8 mouse cellular contexts compared by ENCODE assay signal in genomic region chr16:89816506-89817172, GRCm38 (mm10).
A peak's percentile ranks its signal among the peaks of the same experiment; 100 is the strongest.
DNase-seq lines count a peak whose midpoint lies in the region; ATAC-seq lines count a peak whose summit lies in the region.

No protein-coding gene starts in this region.

- H3K4me3 ChIP-seq in forebrain, embryonic 11.5 days (ENCODE audit: low read depth, low read length): no peak overlapping the region
- no peak overlapping the region for H3K4me3 ChIP-seq in forebrain, embryonic 16.5 days (replicated peaks; ENCODE audit: low read length)
- H3K4me3 ChIP-seq in midbrain, embryonic 10.5 days: peak overlapping the region; percentile 59
- no peak overlapping the region for H3K4me3 ChIP-seq in midbrain, embryonic 16.5 days (ENCODE audit: low read depth, low read length)
- peak overlapping the region; percentile 33; the same call in 1 of the 2 replicates for H3K4me3 ChIP-seq in neural tube, embryonic 13.5 days

- 25% methylated on average over 13 of the region's 13 CpGs for WGBS in forebrain, embryonic 11.5 days
- WGBS in forebrain, embryonic 16.5 days: 28% methylated on average over 13 of the region's 13 CpGs
- WGBS in midbrain, embryonic 10.5 days: 20% methylated on average over 13 of the region's 13 CpGs
- WGBS in midbrain, embryonic 16.5 days: 27% methylated on average over 13 of the region's 13 CpGs
- WGBS in neural tube, embryonic 13.5 days: 32% methylated on average over 13 of the region's 13 CpGs

- no peak for DNase-seq in forebrain, embryonic 11.5 days (ENCODE audit: low spot score)
- peak; percentile 49 for DNase-seq in midbrain, embryonic 10.5 days (ENCODE audit: low spot score)
- peak; percentile 44 to 50 for DNase-seq in left cerebral cortex, postnatal 36 days (ENCODE audit: low spot score in 2 of 2)
- no peak for DNase-seq in adrenal gland, adult 2 months
- no peak for DNase-seq in MN1 (ENCODE audit: low spot score)

- H3K27ac ChIP-seq in forebrain, embryonic 11.5 days (ENCODE audit: low read depth, low read length): no peak overlapping the region
- H3K27ac ChIP-seq in forebrain, embryonic 16.5 days (ENCODE audit: low read length): no peak overlapping the region
- peak overlapping the region; percentile 76 for H3K27ac ChIP-seq in midbrain, embryonic 10.5 days (replicated peaks)
- no peak overlapping the region for H3K27ac ChIP-seq in midbrain, embryonic 16.5 days (ENCODE audit: low read length)
- H3K27ac ChIP-seq in neural tube, embryonic 13.5 days (replicated peaks): no peak overlapping the region

- H3K4me1 ChIP-seq in forebrain, embryonic 11.5 days (replicated peaks; ENCODE audit: control insufficient read depth, insufficient read depth, low read length): peaks cover 16% of the 10 kb centered on the region; the same call in 1 of the 2 replicates
- H3K4me1 ChIP-seq in forebrain, embryonic 16.5 days (replicated peaks; ENCODE audit: control insufficient read depth, insufficient read depth, low read length): peaks cover 22% of the 10 kb centered on the region
- peaks cover 67% of the 10 kb centered on the region for H3K4me1 ChIP-seq in midbrain, embryonic 10.5 days
- peaks cover 23% of the 10 kb centered on the region for H3K4me1 ChIP-seq in midbrain, embryonic 16.5 days (ENCODE audit: control insufficient read depth, insufficient read depth, low read length)
- peaks cover 36% of the 10 kb centered on the region for H3K4me1 ChIP-seq in neural tube, embryonic 13.5 days (replicated peaks)

- H3K9me3 ChIP-seq in forebrain, embryonic 11.5 days (ENCODE audit: control insufficient read depth, low read length): no peaks in the 10 kb centered on the region
- no peaks in the 10 kb centered on the region for H3K9me3 ChIP-seq in forebrain, embryonic 16.5 days (ENCODE audit: control insufficient read depth, low read length)
- H3K9me3 ChIP-seq in midbrain, embryonic 10.5 days (replicated peaks): peaks cover 4% of the 10 kb centered on the region; the same call in 1 of the 2 replicates
- H3K9me3 ChIP-seq in midbrain, embryonic 16.5 days (replicated peaks; ENCODE audit: control insufficient read depth, low read length, poor library complexity, severe bottlenecking): no peaks in the 10 kb centered on the region
- H3K9me3 ChIP-seq in neural tube, embryonic 13.5 days: no peaks in the 10 kb centered on the region

- H3K4me2 ChIP-seq in forebrain, embryonic 11.5 days (ENCODE audit: low read depth, low read length, severe bottlenecking): peak overlapping the region; percentile 90; the same call in 1 of the 2 replicates
- H3K4me2 ChIP-seq in forebrain, embryonic 16.5 days (ENCODE audit: low read length): no peak overlapping the region
- H3K4me2 ChIP-seq in midbrain, embryonic 16.5 days (ENCODE audit: low read length): no peak overlapping the region
- H3K4me2 ChIP-seq in neural tube, embryonic 13.5 days: peak overlapping the region; percentile 65; the same call in 1 of the 2 replicates

- intact Hi-C loops in left cerebral cortex, postnatal 36 days (cut with DNase I): loop anchor here (5.0 kb wide), 1 partner anchor 34 kb away; no protein-coding TSS in a partner anchor

- peaks cover 6% of the 10 kb centered on the region for H3K27me3 ChIP-seq in forebrain, embryonic 11.5 days (ENCODE audit: control insufficient read depth, insufficient read depth, low read length)
- H3K27me3 ChIP-seq in forebrain, embryonic 16.5 days (replicated peaks; ENCODE audit: control insufficient read depth, insufficient read depth, low read length): no peaks in the 10 kb centered on the region
- peaks cover 84% of the 10 kb centered on the region for H3K27me3 ChIP-seq in midbrain, embryonic 10.5 days (ENCODE audit: low read depth, poor library complexity, severe bottlenecking)
- no peaks in the 10 kb centered on the region for H3K27me3 ChIP-seq in midbrain, embryonic 16.5 days (ENCODE audit: control insufficient read depth, insufficient read depth, low read depth, low read length)
- H3K27me3 ChIP-seq in neural tube, embryonic 13.5 days: peaks cover 24% of the 10 kb centered on the region

- peak; percentile 53 for ATAC-seq in forebrain, embryonic 11.5 days (replicated peaks; ENCODE audit: low FRiP score)
- ATAC-seq in forebrain, embryonic 16.5 days: no peak
- ATAC-seq in midbrain, embryonic 16.5 days: no peak
- ATAC-seq in neural tube, embryonic 13.5 days (ENCODE audit: low read depth): no peak

- H3K36me3 ChIP-seq in forebrain, embryonic 11.5 days (ENCODE audit: control insufficient read depth, insufficient read depth, low read length): no peaks in the 10 kb centered on the region
- 0 out of 2 replicates have a peak, but pooled peaks cover under 1% of the 10 kb centered on the region for H3K36me3 ChIP-seq in forebrain, embryonic 16.5 days (ENCODE audit: control insufficient read depth, insufficient read depth)
- H3K36me3 ChIP-seq in midbrain, embryonic 10.5 days: peaks cover 18% of the 10 kb centered on the region
- peaks cover 5% of the 10 kb centered on the region; the same call in 1 of the 2 replicates for H3K36me3 ChIP-seq in midbrain, embryonic 16.5 days (ENCODE audit: control insufficient read depth, insufficient read depth, low read length)
- H3K36me3 ChIP-seq in neural tube, embryonic 13.5 days: peaks cover 16% of the 10 kb centered on the region

- no peak overlapping the region; the same call in 1 of the 2 replicates for H3K9ac ChIP-seq in forebrain, embryonic 11.5 days (ENCODE audit: low read length)
- no peak overlapping the region for H3K9ac ChIP-seq in forebrain, embryonic 16.5 days (replicated peaks; ENCODE audit: low read depth, low read length)
- H3K9ac ChIP-seq in midbrain, embryonic 16.5 days (ENCODE audit: low read depth, low read length): no peak overlapping the region
- H3K9ac ChIP-seq in neural tube, embryonic 13.5 days: no peak overlapping the region

Comparison
In these comparisons a context has a peak if more than half of its experiments do, and no peak if none do; other contexts are left out.
1. H3K4me2 ChIP-seq: peak in forebrain, embryonic 11.5 days (single experiment) and neural tube, embryonic 13.5 days (single experiment); none in forebrain, embryonic 16.5 days (single experiment) and midbrain, embryonic 16.5 days (single experiment).
2. H3K4me3 ChIP-seq: peak in midbrain, embryonic 10.5 days (single experiment) and neural tube, embryonic 13.5 days (single experiment); none in forebrain, embryonic 11.5 days (single experiment), forebrain, embryonic 16.5 days (single experiment) and midbrain, embryonic 16.5 days (single experiment).
3. DNase-seq: peak in midbrain, embryonic 10.5 days (single experiment) and left cerebral cortex, postnatal 36 days (2 of 2); none in forebrain, embryonic 11.5 days (single experiment), adrenal gland, adult 2 months (single experiment) and MN1 (single experiment).